Mouse (Mus musculus): ENCODE results near the gene Ank.

GRCm38 (mm10) chr15:27441951-27442350, 24.5 kb upstream of the Ank start:
- no peak for TF ChIP-seq CTCF (IDR thresholded peaks at IDR 0.05)
- no peak for TF ChIP-seq POLR2A (IDR thresholded peaks at IDR 0.05; ENCODE audit: insufficient read depth, low read depth, low read length)
